Mouse (Mus musculus) kidney, adult 11 months (tissue): Measurements from ENCODE around the gene Tcf7l2.

ENCODE experiments used
- DNase-seq: peaks from one replicate; pipeline ENCODE4 v3.0.0; 2022

The Tcf7l2 gene

GRCm38 (mm10) chr19:55916211-55916610, 174.6 kb downstream of the Tcf7l2 start:
- DNase-seq: no peak

DNA sequence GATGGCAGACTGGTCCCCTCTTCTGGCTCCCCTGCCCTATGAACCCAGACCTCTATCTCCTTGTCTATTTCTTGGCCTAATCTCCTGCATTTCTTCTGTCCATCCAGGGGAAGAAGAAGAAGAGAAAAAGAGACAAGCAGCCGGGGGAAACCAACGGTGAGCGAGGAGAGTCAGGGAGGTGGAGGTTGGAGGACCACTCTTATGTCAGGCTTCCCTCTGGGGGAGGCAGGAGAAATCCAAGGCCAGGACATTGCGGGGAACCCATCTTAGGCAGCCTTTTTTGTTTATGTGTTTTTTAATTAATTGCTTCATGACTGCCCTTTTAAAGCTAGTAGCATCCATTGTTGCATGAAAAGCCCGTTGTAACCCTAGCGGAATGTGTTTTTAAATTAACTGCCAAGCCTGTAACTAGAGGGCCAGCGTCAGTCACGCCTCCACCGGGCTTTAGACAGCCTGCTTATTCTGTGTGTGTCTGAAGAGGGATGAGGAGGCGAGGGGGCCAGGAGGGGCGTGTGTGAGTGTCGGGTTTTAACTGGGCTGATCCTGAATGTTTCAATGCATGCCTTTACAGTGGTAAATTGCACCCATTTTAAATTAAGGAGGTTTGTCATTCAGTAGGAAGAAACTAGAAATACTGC, 182.3 kb downstream of the Tcf7l2 start:
- no peak for DNase-seq

GRCm38 (mm10) chr19:55924800-55925199, 183.2 kb downstream of the Tcf7l2 start:
- no peak for DNase-seq

DNA sequence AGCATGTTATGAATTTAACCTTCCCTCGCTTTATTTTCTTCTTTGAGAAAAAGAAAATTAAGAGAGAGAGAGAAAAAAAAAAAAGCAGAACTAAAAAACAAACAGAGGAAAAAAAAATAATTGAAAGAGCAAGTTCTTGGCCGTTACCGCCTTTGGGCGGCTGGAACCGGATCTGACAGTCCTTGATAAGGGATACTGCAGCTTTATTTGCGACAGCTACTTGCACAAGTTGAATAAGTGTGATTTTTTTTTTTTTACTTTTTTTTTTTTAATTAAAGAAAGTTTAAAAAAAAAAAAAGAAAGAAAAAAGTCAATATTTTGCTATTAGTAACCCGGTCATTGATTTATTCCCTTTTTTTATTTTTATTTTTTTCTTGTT, 183.8 kb downstream of the Tcf7l2 start:
- no peak for DNase-seq

- DNase-seq: no peak
Measured at GRCm38 (mm10) chr19:55925804-55926521, 184.3 kb downstream of the Tcf7l2 start.

- DNase-seq: no peak
Measured at GRCm38 (mm10) chr19:55926858-55927673, 185.4 kb downstream of the Tcf7l2 start.

DNA sequence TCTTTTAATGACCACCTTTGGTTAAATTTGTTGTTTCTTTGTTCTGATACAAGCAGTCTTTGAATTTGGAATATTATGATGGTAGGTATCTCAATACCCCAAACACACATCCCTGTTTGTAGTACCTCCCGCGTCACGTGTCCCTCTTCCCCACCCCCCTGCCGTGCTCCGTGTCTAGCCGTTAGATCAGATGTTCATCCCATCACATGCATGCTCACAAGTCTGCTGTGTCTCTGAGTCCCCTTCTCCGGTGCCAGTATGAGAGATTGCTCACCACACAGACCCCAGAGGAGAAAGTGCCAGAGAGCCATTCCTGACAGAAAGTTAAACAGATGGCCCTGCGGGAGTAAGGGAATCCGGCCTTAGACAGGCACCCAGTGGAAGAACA, 186.0 kb downstream of the Tcf7l2 start:
- no peak for DNase-seq

GRCm38 (mm10) chr19:55928674-55929073, 187.1 kb downstream of the Tcf7l2 start:
- no peak for DNase-seq

DNA sequence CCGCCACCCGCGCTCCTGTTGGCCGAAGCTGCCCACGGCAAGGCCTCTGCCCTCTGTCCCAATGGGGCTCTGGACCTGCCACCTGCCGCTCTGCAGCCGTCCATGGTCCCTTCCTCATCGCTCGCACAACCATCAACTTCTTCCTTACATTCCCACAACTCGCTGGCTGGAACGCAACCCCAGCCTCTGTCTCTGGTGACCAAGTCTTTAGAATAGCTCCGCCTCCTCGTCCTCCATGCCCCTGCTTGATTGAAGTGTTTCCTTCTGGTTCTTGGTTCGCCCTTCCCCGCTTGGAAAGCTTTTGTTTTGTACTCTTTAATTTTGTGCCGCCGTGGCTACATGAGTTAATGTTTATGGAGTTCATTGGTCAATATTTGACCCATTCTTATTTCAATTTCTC, 190.0 kb downstream of the Tcf7l2 start:
- DNase-seq: peak; percentile 12

DNA sequence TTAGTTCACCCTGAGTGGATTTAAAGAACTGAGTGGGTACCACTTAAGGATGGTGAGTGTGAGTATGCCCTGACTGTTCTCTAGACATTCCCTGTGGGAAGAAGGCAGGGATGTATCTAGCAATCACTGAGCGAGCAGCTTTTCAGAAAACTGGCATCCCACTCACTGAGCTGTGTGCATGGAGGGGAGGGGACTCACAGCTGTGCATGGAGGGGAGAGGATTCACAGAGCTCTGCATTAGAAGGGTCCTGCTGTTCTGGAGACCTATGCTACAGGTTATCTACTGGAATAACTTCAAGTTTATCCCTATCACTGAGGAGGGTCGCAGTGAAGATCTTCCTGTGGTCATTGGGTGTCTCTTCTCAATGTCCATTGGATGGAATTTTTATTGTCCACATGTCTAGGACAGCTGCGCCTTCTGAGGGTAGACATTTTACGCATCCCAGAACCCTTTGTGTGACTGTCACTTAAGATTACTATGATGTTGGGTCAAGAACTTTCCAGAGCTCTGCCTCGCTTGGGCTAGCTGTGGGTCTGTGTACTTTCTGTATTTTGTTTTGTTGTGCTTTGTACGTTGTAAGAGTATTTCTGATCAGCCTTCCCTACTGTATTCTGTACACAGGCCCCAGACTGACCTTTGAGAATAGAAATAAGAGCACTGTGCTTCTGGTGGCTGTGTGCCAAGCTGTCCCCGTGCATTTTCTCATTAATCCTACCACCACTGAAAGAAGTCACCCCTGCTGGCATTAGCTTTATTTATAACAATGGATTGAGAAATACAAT, 192.5 kb downstream of the Tcf7l2 start:
- DNase-seq: no peak

- no peak for DNase-seq
Measured at GRCm38 (mm10) chr19:55934730-55935003, 193.0 kb downstream of the Tcf7l2 start.

- DNase-seq: no peak
Measured at GRCm38 (mm10) chr19:55937026-55937425, 195.4 kb downstream of the Tcf7l2 start.

GRCm38 (mm10) chr19:55938254-55939046, 196.8 kb downstream of the Tcf7l2 start:
- no peak for DNase-seq

DNA sequence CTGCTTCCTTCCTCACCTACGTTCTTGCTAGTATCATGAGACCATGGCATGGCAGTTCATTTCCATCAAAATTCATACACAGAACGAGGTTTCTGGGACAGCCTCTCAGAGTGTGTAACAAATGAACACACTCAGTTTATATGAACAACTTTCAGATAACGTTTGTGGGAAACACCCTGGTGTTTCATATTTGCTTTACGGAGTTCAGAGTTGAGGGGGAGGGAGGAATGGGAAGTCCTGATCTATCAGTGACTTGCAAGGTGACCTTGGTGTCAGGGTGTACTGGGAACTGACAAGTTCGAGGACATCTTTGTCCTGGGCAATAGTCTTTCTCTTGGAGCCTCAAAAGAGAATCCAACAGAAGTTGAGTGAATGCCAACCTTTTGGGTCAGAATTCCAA, 197.5 kb downstream of the Tcf7l2 start:
- no peak for DNase-seq

DNA sequence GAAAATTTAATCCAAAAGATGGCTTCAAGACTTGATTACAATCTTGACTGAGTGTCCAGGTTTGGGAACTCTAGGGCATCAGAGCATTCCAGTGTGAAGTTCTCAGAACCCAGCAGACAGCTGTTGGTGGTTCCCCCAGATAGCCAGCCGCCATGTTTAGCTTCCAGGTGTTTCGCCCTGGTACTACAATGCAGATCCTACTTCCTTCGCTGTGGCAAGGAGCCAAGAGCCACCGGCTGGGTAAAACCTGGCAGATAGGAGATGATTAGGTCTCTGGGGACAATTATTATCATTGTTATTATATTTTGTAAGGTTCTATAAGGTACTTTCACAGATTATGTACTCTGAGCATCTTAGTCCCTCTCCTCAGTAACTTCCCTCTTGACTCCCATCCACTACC, 198.1 kb downstream of the Tcf7l2 start:
- no peak for DNase-seq

DNA sequence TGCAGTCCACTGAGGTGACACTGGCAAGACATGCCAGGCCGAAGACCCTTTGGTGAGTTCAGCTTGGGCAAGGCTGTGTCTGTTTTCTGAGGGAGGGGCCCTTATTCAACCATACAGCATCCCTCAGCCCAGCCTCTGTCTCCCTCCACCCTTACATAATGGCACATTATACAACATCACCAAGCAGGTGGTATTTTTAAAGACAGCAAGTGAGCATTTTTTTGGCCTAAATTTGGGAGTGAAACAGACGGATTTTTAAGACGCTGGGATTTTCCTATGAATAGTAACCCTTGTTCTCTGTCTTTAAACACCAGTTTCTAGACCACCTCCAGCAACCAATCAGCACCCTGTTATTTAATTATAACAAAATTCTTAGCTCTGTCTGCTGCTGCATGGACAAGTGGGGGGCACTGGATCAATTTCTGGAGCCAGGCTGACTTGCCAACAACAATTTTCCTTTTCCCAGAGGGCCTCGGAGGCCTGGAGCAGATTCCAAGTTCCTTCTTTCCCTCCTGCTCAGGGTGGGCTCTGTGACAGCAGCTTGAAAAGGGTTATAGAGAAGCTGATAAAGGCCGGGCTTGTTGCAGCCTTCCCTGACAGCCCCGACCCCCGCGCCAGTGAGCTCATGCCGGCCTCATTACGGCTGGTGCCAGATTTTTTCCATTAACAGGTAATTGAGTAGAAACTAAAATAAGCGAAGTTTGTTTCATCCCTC, 199.1 kb downstream of the Tcf7l2 start:
- DNase-seq: no peak

- no peak for DNase-seq
Measured at GRCm38 (mm10) chr19:55941253-55942125, 199.9 kb downstream of the Tcf7l2 start.

- no peak for DNase-seq
Measured at GRCm38 (mm10) chr19:55951397-55951796, 209.8 kb downstream of the Tcf7l2 start.

- DNase-seq: no peak
Measured at GRCm38 (mm10) chr19:55953207-55953606, 211.6 kb downstream of the Tcf7l2 start.

DNA sequence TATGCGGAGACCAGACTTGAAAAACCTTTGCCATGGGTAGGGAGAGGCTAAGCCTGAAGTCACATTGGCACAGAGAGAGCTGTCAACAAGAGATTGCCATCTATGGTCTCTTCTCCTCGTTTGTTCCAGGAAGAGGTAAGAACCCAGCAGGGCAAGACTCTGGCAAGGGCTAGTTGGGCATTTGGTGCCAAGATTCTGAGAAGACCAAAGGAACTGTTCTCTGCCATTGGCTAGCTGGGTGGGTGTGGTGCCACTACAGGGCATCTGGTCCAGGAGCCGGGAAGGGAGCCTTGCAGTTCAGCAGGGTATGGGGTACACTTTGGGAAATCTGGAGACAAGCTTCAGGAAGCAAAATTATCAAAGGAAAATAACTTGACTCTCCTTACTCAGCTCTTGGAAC, 213.5 kb downstream of the Tcf7l2 start:
- no peak for DNase-seq

- DNase-seq: no peak
Measured at GRCm38 (mm10) chr19:55956745-55957144, 215.1 kb downstream of the Tcf7l2 start.
